Mouse (Mus musculus): ENCODE measurements around the gene Abhd17b. TPM values are rescaled to one million over a fixed set of nuclear protein-coding genes. Genes with fewer than 3 reads are reported as not detected.

The Abhd17b gene
- total RNA-seq, 2 experiments from 2014 or later: 55.1 to 58.0 TPM

DNA sequence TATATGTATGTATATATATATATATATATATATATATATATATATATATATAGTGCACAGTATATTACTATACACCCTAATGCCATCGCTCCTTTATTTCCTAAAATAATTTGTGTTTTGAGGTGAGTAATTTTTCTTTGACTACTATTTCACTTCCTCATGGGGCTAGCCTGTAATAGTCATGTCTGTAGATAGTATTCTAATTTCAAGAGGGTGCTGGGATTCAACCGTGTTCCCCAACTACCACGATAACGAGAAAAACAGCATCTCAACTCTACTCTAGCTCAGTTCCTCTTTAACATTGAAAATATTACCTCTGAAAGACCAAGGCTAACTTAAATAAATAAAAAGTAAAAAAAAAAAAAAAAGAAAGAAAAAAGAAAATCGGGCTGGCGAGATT is 75.4 kb downstream of the Abhd17b start:
- no peak for DNase-seq (ENCODE audit: low spot score in 2 of 2)

DNA sequence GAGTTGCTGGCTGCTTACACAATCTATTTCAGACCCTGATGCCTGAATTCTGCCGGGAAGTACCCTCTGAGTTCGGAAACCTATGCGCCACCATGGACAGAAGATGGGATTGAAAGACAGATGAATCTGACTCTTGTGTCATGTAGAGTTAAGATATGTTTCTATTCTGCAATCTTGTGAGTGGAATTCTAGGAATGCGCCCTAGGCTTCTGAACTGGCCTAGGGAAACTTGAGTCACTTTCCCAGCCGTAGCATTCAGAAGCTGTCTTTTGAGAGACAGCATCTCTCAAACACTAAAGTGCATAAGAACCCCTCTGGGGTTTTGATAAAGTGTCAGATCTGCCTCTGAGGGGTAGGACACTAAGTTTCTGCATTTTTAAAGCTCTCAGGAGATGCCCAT is 78.9 kb downstream of the Abhd17b start:
- no peak for DNase-seq (ENCODE audit: low spot score in 2 of 2)

DNA sequence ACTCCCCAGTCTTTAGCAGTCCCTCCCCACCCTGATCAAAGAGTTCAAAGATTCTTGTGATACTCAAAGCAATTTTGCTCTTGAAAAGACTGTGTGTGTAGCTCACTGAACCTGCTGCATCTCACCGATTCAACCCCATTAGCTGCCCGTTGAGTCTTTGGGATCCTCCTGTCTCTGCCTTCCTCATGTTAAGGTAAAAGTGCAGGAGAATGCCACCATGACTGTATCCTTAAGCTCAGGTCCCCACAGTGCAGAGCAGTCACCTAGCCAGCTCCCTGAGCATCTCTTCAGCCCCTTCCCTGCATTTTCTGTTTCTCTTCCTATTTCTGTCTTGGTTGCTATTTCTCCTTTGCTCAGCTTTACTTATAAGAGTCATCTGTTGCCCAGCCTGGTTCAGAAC is 80.2 kb downstream of the Abhd17b start:
- DNase-seq (ENCODE audit: low spot score in 2 of 2): no peak

DNA sequence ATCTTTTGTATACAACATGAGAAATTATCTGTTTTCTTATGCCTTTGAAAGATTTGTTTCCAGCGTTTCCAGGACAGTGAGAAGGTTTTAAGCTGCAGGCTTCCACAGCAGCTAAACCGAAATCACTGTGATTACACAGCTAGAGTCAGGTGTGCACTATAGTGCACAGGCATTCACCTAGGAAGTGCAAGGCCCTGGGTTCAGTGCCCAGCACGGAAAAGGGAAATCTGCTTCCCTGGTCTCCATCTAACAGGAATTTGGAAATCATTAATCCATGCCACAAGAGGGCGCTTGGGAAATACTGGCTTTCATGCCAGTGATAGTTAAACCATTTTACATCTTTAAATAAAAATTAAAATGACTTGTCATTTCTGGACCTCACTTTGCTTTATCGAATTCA is 81.1 kb downstream of the Abhd17b start:
- DNase-seq (ENCODE audit: low spot score in 2 of 2): no peak

Other genes with a start within 250 kb of the Abhd17b start
- 1 to 10 TPM; 4.6 to 6.1 TPM for gene Gda, start 179.7 kb upstream of the Abhd17b start, total RNA-seq (2021)
- 10 to 100 TPM; 39.0 to 45.5 TPM for gene 1110059E24Rik, start 209 bp upstream of the Abhd17b start, total RNA-seq (2021)
- gene Cemip2, start 125.2 kb downstream of the Abhd17b start, total RNA-seq (2021): 10 to 100 TPM; 27.1 to 29.9 TPM

Data from adrenal gland, postnatal 4 days (tissue).